Mouse (Mus musculus) natural killer cell, adult 2 months (primary cell): ENCODE results near the gene Katnb1.

Source experiments
- DNase-seq, 2 experiments: peaks; one replicate each; pipeline ENCODE4 v3.0.0; 2022; ENCODE audit warnings: low spot score in 2 of 2

Katnb1 gene

DNA sequence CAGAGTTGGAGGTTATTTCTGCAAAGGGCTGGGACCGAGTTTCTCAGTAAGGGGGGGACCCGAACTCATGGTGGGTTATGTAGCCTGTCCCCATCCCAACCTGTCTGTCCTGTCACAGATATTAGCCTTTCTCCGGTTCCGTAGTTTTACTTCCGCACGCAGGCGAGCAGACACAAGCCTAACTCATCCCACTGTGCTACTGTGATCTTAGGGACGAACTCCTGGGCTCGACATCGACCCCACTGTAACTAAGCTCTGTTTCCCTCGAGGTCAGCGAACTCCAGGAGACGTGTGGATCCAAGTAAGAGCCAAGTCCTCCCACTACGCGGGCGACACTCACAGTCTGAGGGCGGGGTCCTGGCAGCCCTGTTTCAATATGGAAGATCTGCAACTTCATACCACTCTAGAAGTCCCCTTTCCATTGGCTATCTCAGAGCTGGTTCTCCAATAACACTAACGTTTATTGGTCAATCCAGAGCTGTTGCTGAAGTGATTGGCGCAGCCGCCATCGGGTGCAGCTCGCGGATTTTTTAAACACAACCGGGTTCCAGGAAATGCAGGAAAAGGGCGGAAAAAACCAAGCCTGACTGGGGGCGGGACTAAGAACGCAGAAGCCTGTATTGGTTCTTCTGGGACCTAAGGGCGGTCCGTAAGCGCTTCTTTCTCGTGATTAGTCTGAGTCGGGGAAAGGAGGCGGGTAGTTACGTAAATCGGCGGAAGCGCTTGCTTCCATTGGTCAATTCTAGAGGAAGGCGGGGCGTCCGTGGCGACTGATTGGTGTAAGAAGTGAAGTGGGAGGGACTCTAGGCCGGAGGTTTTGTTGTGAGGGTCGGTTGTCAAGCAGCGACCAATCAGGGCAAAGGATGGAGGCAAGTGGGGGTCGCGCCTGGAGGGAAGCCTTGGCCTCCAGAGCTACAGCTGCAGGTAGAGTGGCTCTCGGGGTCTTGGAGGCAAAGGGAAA lies at the start of gene Katnb1:
Katnb1 (plus strand) TSS at position 806 of the 961 bp plus-strand sequence.
- DNase-seq: peak; percentile 99

DNA sequence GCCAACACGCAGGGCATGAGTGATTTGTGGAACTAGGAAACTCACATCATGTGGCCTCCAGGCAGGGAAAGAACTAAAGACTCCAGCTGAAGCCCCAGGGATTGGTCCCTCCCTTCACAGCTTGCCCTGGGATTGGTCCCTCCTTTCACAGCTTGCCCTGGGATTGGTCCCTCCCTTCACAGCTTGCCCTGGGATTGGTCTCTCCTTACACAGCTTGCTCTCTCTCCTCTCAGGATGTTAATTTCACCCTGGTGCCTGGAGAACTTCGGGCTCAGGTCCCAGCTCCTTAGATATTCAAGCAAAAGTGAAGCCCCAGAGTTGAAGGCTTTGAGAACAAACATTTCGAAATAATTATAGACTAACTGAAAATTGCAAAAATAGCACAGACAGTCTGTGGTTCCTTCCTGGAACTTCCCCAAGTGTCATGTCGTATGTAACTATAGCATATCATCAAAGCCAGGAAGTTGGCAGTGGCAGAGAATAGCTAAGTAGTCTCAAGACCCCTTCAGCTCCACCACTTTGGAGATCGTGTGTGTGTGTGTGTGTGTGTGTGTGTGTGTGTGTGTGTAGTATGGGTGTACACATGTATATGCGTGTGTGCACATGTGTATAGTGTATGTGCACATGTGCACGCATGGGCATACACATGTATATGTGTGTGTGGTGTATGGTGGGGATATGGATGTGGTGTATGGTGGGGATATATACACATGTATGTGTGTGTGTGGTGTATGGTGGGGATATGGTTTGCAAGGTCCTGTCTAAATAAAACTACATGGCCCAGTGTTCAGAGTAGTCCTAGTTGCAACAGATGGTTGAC lies 43.7 kb upstream of the Katnb1 start:
- no peak for DNase-seq

DNA sequence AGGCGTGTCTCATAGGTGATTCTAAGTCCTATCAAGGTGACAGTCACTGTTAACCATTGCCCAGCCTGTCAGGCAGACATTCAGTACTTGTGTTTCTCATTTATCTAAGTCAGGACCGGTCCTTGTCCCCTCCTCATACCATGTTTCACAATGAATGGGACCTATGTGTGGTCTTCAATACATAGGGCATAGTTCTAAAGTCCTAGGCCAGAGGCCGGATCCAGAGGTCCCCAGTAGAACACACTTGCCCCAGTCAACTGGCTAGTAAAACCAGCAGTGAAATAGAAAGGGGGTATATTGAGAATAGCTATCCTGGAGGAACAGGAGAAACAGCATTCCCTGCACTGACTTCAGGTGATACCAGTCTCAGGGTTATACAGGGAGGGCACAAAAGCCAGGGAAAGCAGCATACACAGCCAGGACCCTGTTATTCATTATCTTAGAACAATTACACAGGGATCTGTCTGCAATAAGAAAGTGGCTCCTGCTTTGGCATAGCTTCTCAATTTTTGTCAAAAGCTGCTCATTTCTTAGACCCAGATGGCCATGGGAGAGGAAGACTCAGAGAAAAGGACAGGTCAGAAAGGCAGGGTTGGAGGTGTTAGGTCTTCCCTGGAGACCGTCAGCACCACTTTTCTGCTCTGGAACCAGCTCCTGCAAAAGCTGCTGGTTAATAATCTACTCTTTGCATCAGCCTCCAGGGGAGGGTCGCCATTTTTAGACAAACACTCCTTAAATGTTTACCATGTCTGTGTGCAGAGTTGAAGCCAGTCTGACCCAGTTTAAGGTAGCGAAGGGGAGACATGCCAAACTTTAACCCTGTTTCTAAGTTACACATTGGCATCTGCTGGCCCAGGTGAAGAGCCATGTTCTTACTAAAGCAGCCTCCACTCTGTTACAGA lies 38.9 kb upstream of the Katnb1 start:
- DNase-seq: no peak

DNA sequence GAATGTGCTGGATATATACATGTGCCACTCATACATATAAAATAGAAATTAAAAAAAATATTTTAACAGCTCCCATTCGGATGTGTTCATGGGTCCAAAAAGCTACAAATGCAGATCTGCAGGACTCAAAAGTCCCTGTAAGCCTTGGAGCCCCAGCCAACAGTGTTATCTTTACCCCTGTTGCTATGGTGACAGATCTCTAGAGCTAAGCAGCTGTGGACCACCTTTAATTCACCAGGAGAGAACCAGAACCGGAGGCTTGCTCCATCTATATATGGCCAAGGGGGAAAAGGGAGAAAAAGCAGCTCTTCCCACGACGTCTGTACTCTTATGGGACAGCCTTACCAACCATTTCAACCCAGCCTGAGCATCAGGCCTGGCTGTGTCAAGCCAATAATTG lies 36.2 kb upstream of the Katnb1 start:
- no peak for DNase-seq

DNA sequence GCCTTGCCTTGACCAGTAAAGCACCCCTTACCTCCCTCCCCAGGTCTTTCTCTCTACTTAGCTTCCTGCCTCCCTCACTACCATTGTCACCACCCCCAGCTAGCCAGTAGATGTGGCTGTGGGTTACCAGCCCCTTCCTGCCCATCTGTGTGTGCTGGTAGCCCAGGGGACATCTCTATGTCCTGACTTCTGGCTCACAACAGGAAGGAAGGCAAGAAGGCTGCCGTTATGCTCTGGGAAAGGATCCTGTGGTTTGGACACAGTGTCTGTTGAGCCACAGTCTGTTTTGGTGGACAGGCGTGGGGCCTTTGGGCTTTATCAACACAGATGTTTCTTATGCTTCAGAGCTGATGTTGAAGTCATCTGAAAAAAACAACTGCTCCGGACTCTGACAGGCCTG lies 34.0 kb upstream of the Katnb1 start:
- DNase-seq: no peak

DNA sequence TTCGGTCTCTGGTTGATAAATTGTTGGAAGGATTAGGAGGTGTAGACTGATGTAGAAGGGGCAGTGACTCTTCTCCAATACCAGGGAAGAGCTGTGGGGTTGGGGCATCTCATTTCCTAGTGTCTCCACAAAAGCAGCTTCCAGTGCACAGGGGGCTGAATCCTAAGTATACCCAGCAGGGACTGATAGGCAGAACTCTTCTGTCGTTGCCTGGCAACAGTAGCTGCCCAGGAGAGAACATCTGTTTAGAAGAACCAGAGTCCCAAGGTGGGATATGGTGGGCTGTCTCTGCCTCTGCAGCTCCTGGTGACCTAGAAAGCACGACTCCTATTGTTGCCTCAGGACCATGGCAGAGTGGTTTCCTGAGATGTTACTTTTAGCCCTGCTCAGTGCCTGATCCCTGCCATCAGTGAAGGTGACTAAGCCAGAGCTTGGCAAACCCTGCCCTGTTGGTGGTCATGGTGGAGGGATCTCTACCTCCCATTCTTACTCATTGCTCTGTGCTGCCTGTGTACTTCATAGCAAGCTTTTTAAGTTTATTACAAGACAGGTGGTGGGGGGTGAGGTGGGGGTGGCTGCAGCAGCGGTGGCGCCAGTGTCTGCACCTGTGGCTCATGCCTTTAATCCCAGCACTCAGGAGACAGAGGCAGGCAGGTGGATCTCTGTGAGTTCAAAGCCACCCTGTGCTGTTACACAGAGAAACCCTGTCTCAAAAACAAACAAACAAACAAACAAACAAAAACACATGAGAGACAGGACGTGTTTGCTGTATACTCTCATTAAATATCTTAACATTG lies 32.9 kb upstream of the Katnb1 start:
- no peak for DNase-seq

DNA sequence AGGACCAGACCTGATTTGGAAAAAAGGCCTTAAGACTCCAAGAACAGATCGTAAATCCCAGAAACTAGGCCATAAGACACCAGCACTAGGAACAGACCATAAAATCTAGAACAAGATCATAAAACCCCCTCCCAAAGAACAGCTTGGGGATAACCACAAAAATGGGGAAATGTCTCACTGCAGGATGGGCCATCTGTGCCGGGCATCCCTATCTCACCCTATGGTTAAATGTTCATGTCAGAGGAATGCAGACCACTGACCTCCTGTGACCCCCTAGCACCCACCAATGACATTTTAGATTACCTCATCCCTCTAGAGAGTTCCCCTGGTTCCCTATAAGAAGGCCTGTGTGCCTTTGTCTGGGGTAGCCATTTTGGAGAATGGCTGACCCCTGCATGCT lies 31.4 kb upstream of the Katnb1 start:
- no peak for DNase-seq

DNA sequence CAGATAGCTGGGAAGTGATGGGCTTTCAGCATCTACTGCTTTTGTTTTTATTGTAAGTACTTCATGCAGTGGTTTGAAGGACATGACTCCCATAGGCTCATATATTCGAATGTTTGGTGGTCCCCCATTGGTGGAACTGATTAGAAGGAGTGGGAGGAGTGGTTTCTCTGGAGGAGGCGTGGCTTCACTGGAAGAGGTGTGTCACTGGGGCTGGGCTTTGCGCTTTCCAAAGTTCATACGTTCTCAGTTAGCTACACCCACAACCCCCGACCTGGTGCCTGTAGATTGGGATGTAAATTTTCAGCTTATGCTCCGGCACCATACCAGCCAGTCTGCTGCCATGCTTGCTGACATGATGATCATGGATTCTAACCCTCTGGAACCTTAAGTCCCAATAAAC lies 26.5 kb upstream of the Katnb1 start:
- DNase-seq: no peak

DNA sequence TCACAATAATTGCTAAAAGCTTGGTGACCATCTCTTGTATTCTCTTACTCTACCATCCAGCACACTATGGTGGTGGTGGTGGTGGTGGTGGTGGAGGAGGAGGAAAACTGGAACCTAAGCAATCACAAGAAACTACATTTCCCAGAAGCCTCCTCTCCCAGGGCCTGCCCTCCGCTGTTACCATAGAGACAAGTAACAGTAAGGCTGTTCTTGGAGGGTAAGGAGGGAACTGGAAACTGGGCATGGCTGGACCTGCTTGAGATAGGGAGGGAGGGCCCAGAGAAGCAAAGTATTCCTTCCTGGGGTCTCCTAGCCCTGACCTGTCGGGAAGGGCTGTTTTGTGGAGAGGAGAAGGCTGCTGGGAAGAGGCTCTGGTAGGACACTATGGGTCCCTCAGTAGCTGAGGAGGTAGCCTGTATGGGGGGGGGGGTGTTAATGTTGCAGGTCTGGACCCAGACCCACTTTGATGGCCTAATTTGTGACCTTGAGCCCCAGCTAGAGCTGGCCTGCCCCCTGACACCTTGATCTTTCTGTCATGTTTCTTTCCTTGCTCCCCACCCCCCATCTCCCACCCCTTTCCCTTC lies 26.0 kb upstream of the Katnb1 start, which contains the start of gene Drc7:
Drc7 (plus strand) TSS at position 177 of the 584 bp plus-strand sequence.
- DNase-seq: no peak

DNA sequence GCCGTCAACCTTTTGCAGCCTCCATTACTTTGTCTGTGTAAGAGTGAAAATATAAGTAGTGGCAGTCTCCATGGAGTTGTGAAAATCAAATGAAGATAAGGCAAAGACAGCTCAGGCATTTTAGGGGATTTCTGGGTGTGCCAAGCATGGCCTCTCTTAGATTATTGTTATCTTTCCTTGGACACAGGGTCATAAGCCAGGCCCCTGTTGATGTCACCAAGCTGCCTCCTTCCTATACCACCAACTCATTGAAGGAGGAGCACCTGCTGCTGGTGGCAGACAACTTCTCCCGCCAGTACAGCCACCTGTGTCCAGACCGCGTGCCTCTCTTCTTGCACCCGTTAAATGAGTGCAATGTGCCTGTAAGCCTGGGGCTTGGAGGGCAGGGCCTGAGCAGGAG lies 24.6 kb upstream of the Katnb1 start:
- no peak for DNase-seq

DNA sequence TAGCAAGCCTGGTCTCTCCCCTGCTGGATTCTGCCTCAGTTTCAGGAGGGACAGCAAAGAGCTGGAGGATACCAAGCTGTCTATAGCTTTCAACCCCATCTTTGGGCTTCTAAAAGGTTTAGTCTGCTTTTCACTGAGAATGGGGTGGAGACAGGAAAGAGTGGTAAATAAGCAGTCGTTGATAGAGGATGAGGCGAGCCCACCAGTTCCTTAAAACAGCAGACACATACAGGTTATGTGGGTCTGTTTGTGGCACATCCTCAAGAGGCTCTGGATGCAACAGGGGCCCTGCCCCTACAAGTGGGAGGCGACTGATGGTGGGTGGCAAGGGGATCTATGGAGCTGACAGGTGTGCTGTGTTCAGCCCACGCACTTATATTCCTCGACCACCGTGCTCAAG lies 22.3 kb upstream of the Katnb1 start:
- no peak for DNase-seq

DNA sequence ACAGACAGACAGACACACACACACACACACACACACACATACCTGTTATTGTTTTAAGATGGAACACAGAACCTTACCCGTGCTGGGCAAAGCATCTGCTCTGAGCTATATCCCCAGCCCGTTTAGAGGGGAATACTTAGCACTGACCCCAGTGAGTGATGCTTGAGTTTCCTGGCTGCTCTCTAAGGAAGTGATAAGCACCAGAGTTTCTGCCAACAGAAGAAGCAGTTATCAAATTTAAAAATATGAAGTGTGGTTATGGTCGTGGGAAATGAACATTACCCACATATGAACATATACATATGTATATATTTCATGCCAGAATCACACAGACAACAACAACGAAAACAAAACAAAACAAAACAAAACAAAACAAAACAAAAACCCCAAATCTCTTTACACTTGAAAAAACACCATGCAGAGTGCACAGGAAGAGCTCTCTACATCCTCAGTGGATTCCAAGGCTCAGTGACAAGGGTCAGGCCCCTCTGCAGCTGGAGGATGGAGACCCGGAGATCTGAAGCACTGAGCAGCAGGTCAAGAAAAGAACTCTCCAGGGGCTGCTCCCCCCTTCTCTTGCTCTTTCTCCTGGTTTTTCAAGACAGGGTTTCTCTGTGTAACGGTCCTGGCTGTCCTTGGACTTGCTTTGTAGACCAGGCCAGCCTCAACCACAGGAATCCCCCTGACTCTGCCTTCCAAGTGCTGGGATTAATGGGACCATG lies 21.0 kb upstream of the Katnb1 start:
- DNase-seq: no peak

DNA sequence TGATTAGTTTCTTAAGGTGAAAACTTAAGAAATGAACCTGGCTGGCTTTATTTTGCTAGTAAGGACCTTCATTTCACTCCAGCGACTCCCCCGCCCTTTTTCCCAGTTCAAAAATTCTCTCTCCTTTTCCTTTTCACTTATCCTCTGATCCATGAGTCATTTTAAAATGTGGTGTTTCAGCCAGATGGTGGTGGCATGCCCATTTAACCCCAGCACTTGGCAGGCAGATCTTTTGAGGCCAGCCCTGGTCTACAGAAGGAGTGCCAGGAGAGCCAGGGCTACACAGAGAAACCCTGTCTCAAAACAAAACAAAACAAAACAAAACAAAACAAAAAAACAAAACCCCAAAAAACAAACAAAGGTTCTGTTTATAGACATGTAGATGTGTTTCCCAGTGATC lies 16.5 kb upstream of the Katnb1 start:
- DNase-seq: no peak

DNA sequence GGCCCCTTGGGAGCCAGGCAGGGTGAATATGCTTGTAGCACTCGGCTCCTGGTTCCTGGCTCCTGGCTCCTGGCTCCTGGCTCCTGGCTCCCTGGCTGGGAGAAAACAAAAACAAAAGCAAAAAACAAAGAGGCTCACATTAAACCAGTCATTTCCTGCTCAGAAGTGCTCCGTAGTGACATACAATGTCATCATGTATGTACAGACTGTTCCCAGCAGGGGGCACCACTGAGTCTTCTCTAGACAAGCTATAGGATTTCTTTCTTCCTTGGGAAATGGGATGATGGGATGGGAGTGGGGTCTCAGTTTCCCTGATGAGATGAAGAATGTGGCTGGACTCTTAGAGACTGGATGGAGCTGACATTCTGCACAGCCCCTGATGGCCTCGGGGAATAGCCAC lies 13.4 kb upstream of the Katnb1 start:
- DNase-seq: peak; percentile 68 to 73

DNA sequence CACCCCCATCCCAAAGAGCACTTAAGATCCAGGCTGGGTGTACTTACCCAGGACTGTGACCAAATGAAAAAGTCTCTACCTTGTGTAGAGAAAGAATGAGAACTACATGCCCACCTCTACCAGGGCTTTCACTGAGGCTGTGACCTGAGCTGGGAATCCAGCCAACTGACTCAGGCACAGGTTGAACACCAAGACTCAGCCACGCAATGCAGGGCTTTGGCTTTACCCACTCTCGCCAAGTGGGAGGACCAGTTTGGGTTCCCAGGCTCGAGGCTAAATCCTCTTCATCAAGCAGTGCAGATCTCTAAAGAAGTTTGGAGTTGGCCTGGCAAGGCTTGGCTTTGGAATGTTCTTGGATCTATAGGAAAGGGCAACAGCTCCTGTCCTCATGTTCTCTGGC lies 5.5 kb upstream of the Katnb1 start:
- DNase-seq: no peak

DNA sequence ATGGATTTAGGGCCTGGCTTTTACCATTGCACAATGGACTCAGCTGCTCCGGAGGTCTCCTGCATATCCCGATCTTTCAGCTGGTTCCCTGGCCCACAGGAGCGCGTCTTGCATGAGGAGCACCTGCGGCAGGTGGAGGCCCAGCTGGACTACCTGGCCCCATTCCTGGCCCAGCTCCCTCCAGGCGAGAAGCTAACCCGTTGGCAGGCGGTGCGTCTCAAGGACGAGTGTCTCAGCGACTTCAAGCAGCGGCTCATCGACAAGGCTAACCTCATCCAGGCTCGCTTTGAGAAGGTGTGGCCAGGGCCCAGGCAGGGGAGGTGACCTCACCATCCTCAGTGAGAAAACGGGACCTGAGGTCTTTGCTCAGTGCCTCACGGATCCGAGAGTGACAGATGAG lies 4.8 kb upstream of the Katnb1 start:
- no peak for DNase-seq

DNA sequence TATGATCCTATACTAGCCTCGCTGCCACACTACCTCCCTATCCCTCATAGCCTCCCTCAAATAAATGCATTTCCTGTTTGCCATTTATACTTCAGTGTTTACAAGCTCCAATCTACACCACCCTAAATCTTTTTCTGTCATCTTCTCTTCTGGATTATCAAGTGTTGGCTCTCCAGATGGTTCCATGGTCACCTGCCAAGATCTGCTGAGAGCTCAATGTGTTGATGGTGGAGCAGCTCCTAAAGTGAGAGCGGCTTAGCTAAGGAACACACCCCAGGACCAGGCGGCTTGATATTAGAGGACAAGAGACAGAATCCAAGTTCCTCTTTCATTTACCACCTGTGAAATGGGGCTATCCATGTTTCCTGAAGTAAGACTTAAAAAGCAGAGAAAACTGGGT lies 2.9 kb upstream of the Katnb1 start:
- DNase-seq: no peak

DNA sequence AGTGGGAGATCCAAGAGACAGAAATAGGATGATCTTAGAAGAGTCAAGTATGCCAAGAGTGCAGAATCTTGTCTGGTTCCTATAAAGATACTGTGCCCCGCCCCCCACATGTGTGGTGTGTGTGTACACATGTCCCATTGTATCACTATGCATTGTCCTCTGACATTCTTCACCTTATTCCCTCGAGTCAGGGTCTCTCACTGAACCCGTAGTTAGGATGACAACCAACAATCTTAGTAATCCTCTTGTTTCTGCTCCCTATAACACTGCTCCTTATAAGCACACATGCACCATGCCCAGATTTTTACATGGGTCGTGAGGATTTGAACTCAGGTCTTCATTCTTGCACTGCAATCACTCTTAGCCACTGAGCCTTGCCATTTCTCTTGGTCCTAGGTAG lies 1.7 kb upstream of the Katnb1 start:
- DNase-seq: no peak

DNA sequence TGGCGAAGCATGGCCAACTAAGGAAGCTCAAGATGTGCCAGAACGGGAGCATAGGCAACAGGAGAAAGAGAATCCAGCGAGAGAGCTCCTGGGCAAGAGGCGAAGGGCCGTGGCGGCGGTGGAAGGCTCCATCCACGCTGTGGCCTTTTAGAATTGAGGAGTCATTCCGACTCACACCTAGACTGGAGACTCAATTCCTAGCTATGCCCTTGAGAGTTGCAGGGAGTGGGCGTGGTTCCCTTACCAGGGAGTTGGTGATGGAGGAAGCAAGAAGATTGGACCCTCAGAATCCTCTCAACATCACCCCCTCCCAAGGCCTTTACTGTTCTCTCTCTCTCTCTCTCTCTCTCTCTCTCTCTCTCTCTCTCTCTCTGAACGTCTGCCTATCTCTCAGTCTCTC lies 664 bp downstream of the Katnb1 start:
- DNase-seq: no peak

DNA sequence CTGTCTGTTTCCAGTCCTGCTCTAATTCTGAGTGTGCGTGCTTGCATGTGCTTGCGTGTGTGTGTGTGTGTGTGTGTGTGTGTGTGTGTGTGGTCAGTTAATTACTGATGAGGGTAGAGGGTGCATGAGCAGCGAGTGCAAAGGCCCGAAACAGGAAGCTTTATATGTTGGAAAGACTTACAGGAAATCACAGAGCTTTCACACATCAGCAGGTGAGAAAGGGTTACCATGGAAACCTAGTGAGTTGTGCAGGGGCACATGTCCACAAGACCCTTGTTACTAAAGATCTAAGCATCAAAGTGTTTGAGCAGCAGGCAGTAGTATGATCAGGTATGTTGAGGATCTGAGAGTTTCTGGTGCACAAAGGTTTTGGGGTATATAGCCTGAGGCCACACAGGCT lies 3.3 kb downstream of the Katnb1 start:
- peak; percentile 52 to 76 for DNase-seq
